9 mouse cellular contexts compared by ENCODE assay signal in genomic region chr5:35858069-35858468, GRCm38 (mm10). TPM values are rescaled to one million over a fixed set of nuclear protein-coding genes. Genes with fewer than 3 reads are reported as not detected.
DNase-seq lines count a peak whose midpoint lies in the region; ATAC-seq and TF ChIP-seq lines count a peak whose summit lies in the region.
"Had no signal": no experiment of that assay in that cellular context is flagged by ENCODE, and none has a peak within 500 bp of the region (broad histone marks: within the 10 kb centered on the region; RNA-seq: fewer than 3 reads in every experiment).

No protein-coding gene starts in this region.

- H3K27ac ChIP-seq in forebrain, embryonic 15.5 days (replicated peaks): no peak overlapping the region
- H3K27ac ChIP-seq in intestine, postnatal 0 days (ENCODE audit: low read depth, low read length): no peak overlapping the region
- H3K27ac ChIP-seq: heart, embryonic 15.5 days had no signal

- TF ChIP-seq CTCF in intestine, postnatal 0 days (IDR thresholded peaks at IDR 0.05; ENCODE audit: low read depth): peak; percentile 94
- TF ChIP-seq CTCF in lung, adult 2 months (IDR thresholded peaks at IDR 0.05; ENCODE audit: insufficient read depth, low read length): peak; percentile 75

- no peaks in the 10 kb centered on the region for H3K27me3 ChIP-seq in forebrain, embryonic 15.5 days
- no peaks in the 10 kb centered on the region for H3K27me3 ChIP-seq in intestine, postnatal 0 days (replicated peaks; ENCODE audit: control insufficient read depth, insufficient read depth, low read length)

- no peak overlapping the region for H3K4me2 ChIP-seq in forebrain, embryonic 15.5 days (replicated peaks)
- H3K4me2 ChIP-seq in intestine, postnatal 0 days (replicated peaks; ENCODE audit: low read depth): no peak overlapping the region
- H3K4me2 ChIP-seq: heart, embryonic 15.5 days had no signal

- no peak overlapping the region for H3K9ac ChIP-seq in forebrain, embryonic 15.5 days (replicated peaks)
- H3K9ac ChIP-seq in intestine, postnatal 0 days (ENCODE audit: low read depth, low read length): no peak overlapping the region
- H3K9ac ChIP-seq: heart, embryonic 15.5 days had no signal

- no peaks in the 10 kb centered on the region for H3K4me1 ChIP-seq in forebrain, embryonic 15.5 days
- no peaks in the 10 kb centered on the region for H3K4me1 ChIP-seq in intestine, postnatal 0 days (replicated peaks; ENCODE audit: control insufficient read depth, insufficient read depth, low read length)
- H3K4me1 ChIP-seq in lung, adult 2 months (ENCODE audit: control insufficient read depth, insufficient read depth, low read length): no peaks in the 10 kb centered on the region

- 30% methylated on average over 6 of the region's 6 CpGs for WGBS in forebrain, embryonic 15.5 days
- WGBS in intestine, postnatal 0 days: 23% methylated on average over 6 of the region's 6 CpGs
- WGBS in lung, adult 2 months: 25% methylated on average over 6 of the region's 6 CpGs

- peak; percentile 52 for DNase-seq in 416B (ENCODE audit: low read depth)
- peak; percentile 11 to 32 for DNase-seq in CD8-positive naive resting alpha-beta T cell, adult 2 months (ENCODE audit: low read depth in 2 of 2, low spot score in 2 of 2)
- peak; percentile 10 for DNase-seq in c-Kit-positive CD71-positive TER-119-negative erythroid progenitor cells, embryonic 14.5 days (ENCODE audit: low read depth)
- DNase-seq in lung, adult 2 months: peak; percentile 39
- peak; percentile 71 for DNase-seq in retina, postnatal 7 days (ENCODE audit: low read depth, low spot score)

- ATAC-seq in forebrain, embryonic 15.5 days (replicated peaks): peak; percentile 35; the same call in 1 of the 2 replicates
- no peak for ATAC-seq in intestine, postnatal 0 days
- ATAC-seq in activated CD4-positive, CD25-positive, alpha-beta regulatory T cell, adult 4 months: no peak

- H3K9me3 ChIP-seq in forebrain, embryonic 15.5 days: no peaks in the 10 kb centered on the region
- no peaks in the 10 kb centered on the region for H3K9me3 ChIP-seq in intestine, postnatal 0 days (ENCODE audit: control insufficient read depth)
- H3K9me3 ChIP-seq: heart, embryonic 15.5 days had no signal

- H3K36me3 ChIP-seq in forebrain, embryonic 15.5 days: no peaks in the 10 kb centered on the region
- no peaks in the 10 kb centered on the region for H3K36me3 ChIP-seq in intestine, postnatal 0 days (ENCODE audit: control insufficient read depth, insufficient read depth)
- H3K36me3 ChIP-seq: heart, embryonic 15.5 days had no signal

- no peak for TF ChIP-seq POLR2A in lung, adult 2 months (IDR thresholded peaks at IDR 0.05; ENCODE audit: borderline replicate concordance, extremely low read depth, low read depth, low read length)

- H3K4me3 ChIP-seq in forebrain, embryonic 15.5 days: no peak overlapping the region
- no peak overlapping the region for H3K4me3 ChIP-seq in intestine, postnatal 0 days (ENCODE audit: low read depth, low read length)
- H3K4me3 ChIP-seq in lung, adult 2 months (replicated peaks; ENCODE audit: extremely low read depth, low read depth, low read length): no peak overlapping the region
- H3K4me3 ChIP-seq: heart, embryonic 15.5 days had no signal

RNA-seq across cellular contexts. Expression of gene Afap1, which starts 35.0 kb away (rescaled TPM):
- 52.5 and 55.7 TPM in 2 replicates for polyA plus RNA-seq in forebrain, embryonic 15.5 days (2015; fragmentation: Nextera tagmentation; extraction: Ambion mirVana)
- polyA plus RNA-seq in intestine, postnatal 0 days (2015; fragmentation: Nextera tagmentation; extraction: Ambion mirVana): 7.9 and 8.1 TPM in 2 replicates
- polyA plus RNA-seq in lung, adult 2 months (2012; rRNA removed): 13.7 and 19.7 TPM in 2 replicates
- 1 to 10 TPM; 3.7 to 6.6 TPM for polyA plus RNA-seq in activated CD4-positive, CD25-positive, alpha-beta regulatory T cell, adult 4 months (2017; shearing (Covaris generic))

Comparison
In these comparisons a context has a peak if more than half of its experiments do, and no peak if none do; other contexts are left out.
1. DNase-seq: peak in every context shown above with its lines; median percentile 71 in retina, postnatal 7 days; 52 in 416B; 39 in lung, adult 2 months; 22 in CD8-positive naive resting alpha-beta T cell, adult 2 months; 10 in c-Kit-positive CD71-positive TER-119-negative erythroid progenitor cells, embryonic 14.5 days.